Mouse (Mus musculus): ENCODE data around the gene Arr3. TPM values are rescaled to one million over a fixed set of nuclear protein-coding genes. Genes with fewer than 3 reads are reported as not detected.
A peak's percentile ranks its signal among the peaks of the same experiment; 100 is the strongest.

The Arr3 gene
- polyA plus RNA-seq (2016; fragmentation: Nextera tagmentation; extraction: Ambion mirVana): not detected in 2 replicates

- Histone ChIP-seq H3K27ac (no peak within 1 kb of the TSS), H3K27me3 (ENCODE audit: insufficient read depth, poor library complexity, severe bottlenecking) (peaks cover 45% of the 10 kb centered on the region), H3K4me1 (replicated peaks) (no peaks in the 10 kb centered on the region), H3K4me3 (no peak within 1 kb of the TSS), H3K9me3 (no peaks in the 10 kb centered on the region), H3K36me3 (no peaks in the 10 kb centered on the region)
- 100% methylated on average over 1 of the region's 1 CpGs for WGBS
- DNase-seq (ENCODE audit: low spot score): no peak
Measured at GRCm38 (mm10) chrX:100605314-100605713, at the start of gene Arr3. Gene Arr3, plus strand, starts transcription at chrX:100605497.

GRCm38 (mm10) chrX:100556026-100556425 lies 49.3 kb upstream of the Arr3 start:
- no peaks in the 10 kb centered on the region for H3K36me3 ChIP-seq

GRCm38 (mm10) chrX:100565696-100566095 lies 39.6 kb upstream of the Arr3 start:
- Histone ChIP-seq H3K36me3 (no peaks in the 10 kb centered on the region), H3K9me3 (no peaks in the 10 kb centered on the region), H3K4me1 (replicated peaks) (no peaks in the 10 kb centered on the region), H3K27me3 (ENCODE audit: insufficient read depth, poor library complexity, severe bottlenecking) (peaks cover 2% of the 10 kb centered on the region; the same call in 1 of the 2 replicates), H3K27ac (no peak overlapping the region), H3K4me3 (no peak overlapping the region)
- 91% methylated on average over 3 of the region's 3 CpGs for WGBS
- DNase-seq (ENCODE audit: low spot score): no peak

More at GRCm38 (mm10) chrX:100556026-100556425, 49.3 kb upstream of the Arr3 start:
- DNase-seq (ENCODE audit: low spot score): no peak
- Histone ChIP-seq H3K27ac (no peak overlapping the region), H3K9me3 (no peaks in the 10 kb centered on the region), H3K4me1 (replicated peaks) (no peaks in the 10 kb centered on the region), H3K27me3 (ENCODE audit: insufficient read depth, poor library complexity, severe bottlenecking) (peaks cover 36% of the 10 kb centered on the region), H3K4me3 (no peak overlapping the region)
- WGBS: 81% methylated on average over 3 of the region's 3 CpGs

- WGBS: 83% methylated on average over 1 of the region's 1 CpGs
- no peaks in the 10 kb centered on the region for H3K4me1 ChIP-seq (replicated peaks)
- no peak within 1 kb of the TSS for H3K4me3 ChIP-seq
- DNase-seq (ENCODE audit: low spot score): no peak
- no peak within 1 kb of the TSS for H3K27ac ChIP-seq
- no peaks in the 10 kb centered on the region for H3K9me3 ChIP-seq
- peaks cover 13% of the 10 kb centered on the region for H3K27me3 ChIP-seq (ENCODE audit: insufficient read depth, poor library complexity, severe bottlenecking)
- no peaks in the 10 kb centered on the region for H3K36me3 ChIP-seq
Measured at GRCm38 (mm10) chrX:100571951-100572350, 33.3 kb upstream of the Arr3 start, which contains the start of gene Awat1. Gene Awat1, plus strand, starts transcription at chrX:100572251.

GRCm38 (mm10) chrX:100594791-100595190 lies 10.5 kb upstream of the Arr3 start, which contains the start of gene P2ry4:
Gene P2ry4, minus strand, starts transcription at chrX:100594869.
- no peak for DNase-seq (ENCODE audit: low spot score)
- no peaks in the 10 kb centered on the region for H3K9me3 ChIP-seq
- WGBS: 70% methylated on average over 4 of the region's 4 CpGs
- peaks cover 56% of the 10 kb centered on the region for H3K27me3 ChIP-seq (ENCODE audit: insufficient read depth, poor library complexity, severe bottlenecking)
- no peak within 1 kb of the TSS for H3K4me3 ChIP-seq
- no peaks in the 10 kb centered on the region for H3K36me3 ChIP-seq
- no peaks in the 10 kb centered on the region for H3K4me1 ChIP-seq (replicated peaks)
- no peak within 1 kb of the TSS for H3K27ac ChIP-seq

GRCm38 (mm10) chrX:100597439-100597838 lies 7.9 kb upstream of the Arr3 start:
- Histone ChIP-seq H3K4me3 (no peak overlapping the region), H3K9me3 (no peaks in the 10 kb centered on the region), H3K36me3 (no peaks in the 10 kb centered on the region), H3K27ac (no peak overlapping the region), H3K4me1 (replicated peaks) (no peaks in the 10 kb centered on the region), H3K27me3 (ENCODE audit: insufficient read depth, poor library complexity, severe bottlenecking) (peaks cover 69% of the 10 kb centered on the region)
- peak; percentile 30 for DNase-seq (ENCODE audit: low spot score)
- 29% methylated on average over 5 of the region's 5 CpGs for WGBS

GRCm38 (mm10) chrX:100599755-100600154 lies 5.5 kb upstream of the Arr3 start:
- Histone ChIP-seq H3K27ac (no peak overlapping the region), H3K4me1 (replicated peaks) (no peaks in the 10 kb centered on the region), H3K36me3 (no peaks in the 10 kb centered on the region), H3K4me3 (no peak overlapping the region), H3K9me3 (no peaks in the 10 kb centered on the region), H3K27me3 (ENCODE audit: insufficient read depth, poor library complexity, severe bottlenecking) (peaks cover 51% of the 10 kb centered on the region)
- no peak for DNase-seq (ENCODE audit: low spot score)
- 74% methylated on average over 4 of the region's 4 CpGs for WGBS

- WGBS: 62% methylated on average over 3 of the region's 3 CpGs
- Histone ChIP-seq H3K36me3 (peaks cover 19% of the 10 kb centered on the region), H3K4me1 (replicated peaks) (no peaks in the 10 kb centered on the region), H3K27ac (no peak overlapping the region), H3K4me3 (no peak overlapping the region), H3K27me3 (ENCODE audit: insufficient read depth, poor library complexity, severe bottlenecking) (peaks cover 34% of the 10 kb centered on the region), H3K9me3 (no peaks in the 10 kb centered on the region)
- DNase-seq (ENCODE audit: low spot score): no peak
Measured at GRCm38 (mm10) chrX:100618488-100618887, 13.2 kb downstream of the Arr3 start.

- Histone ChIP-seq H3K36me3 (peaks cover 25% of the 10 kb centered on the region), H3K27me3 (ENCODE audit: insufficient read depth, poor library complexity, severe bottlenecking) (peaks cover 31% of the 10 kb centered on the region), H3K4me3 (no peak overlapping the region), H3K4me1 (replicated peaks) (0 out of 2 replicates have a peak, but pooled peaks cover 5% of the 10 kb centered on the region), H3K27ac (no peak overlapping the region), H3K9me3 (no peaks in the 10 kb centered on the region)
- DNase-seq (ENCODE audit: low spot score): no peak
- WGBS: 78% methylated on average over 2 of the region's 2 CpGs
Measured at GRCm38 (mm10) chrX:100621366-100621765, 16.1 kb downstream of the Arr3 start.

- Histone ChIP-seq H3K4me1 (replicated peaks) (0 out of 2 replicates have a peak, but pooled peaks cover 11% of the 10 kb centered on the region), H3K4me3 (no peak overlapping the region), H3K36me3 (peaks cover 35% of the 10 kb centered on the region), H3K27ac (no peak overlapping the region), H3K27me3 (ENCODE audit: insufficient read depth, poor library complexity, severe bottlenecking) (peaks cover 13% of the 10 kb centered on the region), H3K9me3 (no peaks in the 10 kb centered on the region)
- 90% methylated on average over 4 of the region's 4 CpGs for WGBS
- DNase-seq (ENCODE audit: low spot score): no peak
Measured at GRCm38 (mm10) chrX:100624242-100624641, 18.9 kb downstream of the Arr3 start.

GRCm38 (mm10) chrX:100625146-100625545 lies 19.8 kb downstream of the Arr3 start:
- Histone ChIP-seq H3K36me3 (peaks cover 38% of the 10 kb centered on the region), H3K4me3 (peak overlapping the region; percentile 70), H3K27me3 (ENCODE audit: insufficient read depth, poor library complexity, severe bottlenecking) (peaks cover 13% of the 10 kb centered on the region), H3K27ac (peak overlapping the region; percentile 91), H3K4me1 (replicated peaks) (0 out of 2 replicates have a peak, but pooled peaks cover 11% of the 10 kb centered on the region), H3K9me3 (no peaks in the 10 kb centered on the region)
- 49% methylated on average over 7 of the region's 7 CpGs for WGBS
- no peak for DNase-seq (ENCODE audit: low spot score)

GRCm38 (mm10) chrX:100625546-100625801 lies 20.2 kb downstream of the Arr3 start, which contains the start of gene Kif4:
Gene Kif4, plus strand, starts transcription at chrX:100625737.
- Histone ChIP-seq H3K9me3 (no peaks in the 10 kb centered on the region), H3K27me3 (ENCODE audit: insufficient read depth, poor library complexity, severe bottlenecking) (peaks cover 13% of the 10 kb centered on the region), H3K4me1 (replicated peaks) (0 out of 2 replicates have a peak, but pooled peaks cover 11% of the 10 kb centered on the region), H3K4me3 (peak within 1 kb of the TSS; percentile 70), H3K27ac (peak within 1 kb of the TSS; percentile 91), H3K36me3 (peaks cover 38% of the 10 kb centered on the region)
- 24% methylated on average over 3 of the region's 3 CpGs for WGBS
- DNase-seq (ENCODE audit: low spot score): no peak

- 22% methylated on average over 62 of the region's 62 CpGs for WGBS
Measured at GRCm38 (mm10) chrX:100625802-100626793, 20.8 kb downstream of the Arr3 start, which contains the start of gene Pdzd11. Gene Pdzd11, minus strand, starts transcription at chrX:100626568.

More at GRCm38 (mm10) chrX:100625802-100626793, 20.8 kb downstream of the Arr3 start, which contains the start of gene Pdzd11:
- peak; percentile 91 for DNase-seq (ENCODE audit: low spot score)
- Histone ChIP-seq H3K9me3 (no peaks in the 10 kb centered on the region), H3K27ac (peak within 1 kb of the TSS; percentile 91), H3K27me3 (ENCODE audit: insufficient read depth, poor library complexity, severe bottlenecking) (peaks cover 13% of the 10 kb centered on the region), H3K4me3 (peak within 1 kb of the TSS; percentile 70), H3K36me3 (peaks cover 38% of the 10 kb centered on the region), H3K4me1 (replicated peaks) (0 out of 2 replicates have a peak, but pooled peaks cover 11% of the 10 kb centered on the region)
